Mouse (Mus musculus): ENCODE results near the gene Wnt11.

Gene Wnt11

GRCm38 (mm10) chr7:98867794-98868150, 32.9 kb downstream of the Wnt11 start:
- DNase-seq, result no peak

- no peak for DNase-seq
Observed at GRCm38 (mm10) chr7:98869070-98869469, 34.2 kb downstream of the Wnt11 start.

- DNase-seq, result no peak
Observed at GRCm38 (mm10) chr7:98870791-98871190, 35.9 kb downstream of the Wnt11 start.

- no peak for DNase-seq
Observed at GRCm38 (mm10) chr7:98871882-98872281, 37.0 kb downstream of the Wnt11 start.

- no peak for DNase-seq
Observed at GRCm38 (mm10) chr7:98873316-98873715, 38.4 kb downstream of the Wnt11 start.

GRCm38 (mm10) chr7:98874411-98874951, 39.6 kb downstream of the Wnt11 start:
- DNase-seq, result no peak

GRCm38 (mm10) chr7:98875390-98875990, 40.6 kb downstream of the Wnt11 start:
- DNase-seq, result peak; percentile 54

- no peak for DNase-seq
Observed at GRCm38 (mm10) chr7:98876119-98876518, 41.2 kb downstream of the Wnt11 start.

GRCm38 (mm10) chr7:98879176-98879575, 44.3 kb downstream of the Wnt11 start:
- DNase-seq, result no peak

GRCm38 (mm10) chr7:98881887-98882286, 47.0 kb downstream of the Wnt11 start:
- DNase-seq, result no peak

- peak; percentile 24 for DNase-seq
Observed at GRCm38 (mm10) chr7:98887811-98888261, 52.9 kb downstream of the Wnt11 start.

- no peak for DNase-seq
Observed at GRCm38 (mm10) chr7:98888810-98889209, 53.9 kb downstream of the Wnt11 start.

- DNase-seq, result no peak
Observed at GRCm38 (mm10) chr7:98889211-98889610, 54.3 kb downstream of the Wnt11 start.

- no peak for DNase-seq
Observed at GRCm38 (mm10) chr7:98893144-98893543, 58.2 kb downstream of the Wnt11 start.

GRCm38 (mm10) chr7:98894305-98894704, 59.4 kb downstream of the Wnt11 start:
- no peak for DNase-seq

GRCm38 (mm10) chr7:98894768-98895167, 59.9 kb downstream of the Wnt11 start:
- no peak for DNase-seq

- no peak for DNase-seq
Observed at GRCm38 (mm10) chr7:98895501-98896095, 60.7 kb downstream of the Wnt11 start.

- DNase-seq, result no peak
Observed at GRCm38 (mm10) chr7:98897323-98897722, 62.4 kb downstream of the Wnt11 start.

GRCm38 (mm10) chr7:98899815-98900214, 64.9 kb downstream of the Wnt11 start:
- no peak for DNase-seq

GRCm38 (mm10) chr7:98901120-98901519, 66.2 kb downstream of the Wnt11 start:
- no peak for DNase-seq

- DNase-seq, result no peak
Observed at GRCm38 (mm10) chr7:98903884-98904283, 69.0 kb downstream of the Wnt11 start.
